Mouse (Mus musculus): ENCODE data around the gene Sh2d7. TPM values are rescaled to one million over a fixed set of nuclear protein-coding genes. Genes with fewer than 3 reads are reported as not detected.

Gene Sh2d7
- total and polyA plus RNA-seq, 3 experiments: 0.04 TPM; not detected in 2

GRCm38 (mm10) chr9:54527694-54528093 is 11.1 kb upstream of the Sh2d7 start:
- H3K79me2 ChIP-seq (ENCODE audit: control insufficient read depth, insufficient read depth, low read length, poor library complexity): no peaks in the 10 kb centered on the region
- H3K27me3 ChIP-seq (ENCODE audit: control insufficient read depth in 1 of 2, insufficient read depth in 2 of 2, low read length in 2 of 2): peaks cover 9 to 14% of the 10 kb centered on the region in 2 experiments
- no peak overlapping the region for H3K27ac ChIP-seq (ENCODE audit: control insufficient read depth, low read depth, low read length)
- TF ChIP-seq E2F4 (IDR thresholded peaks at IDR 0.05; ENCODE audit: borderline replicate concordance, low read depth, low read length) (no peak), CTCF (IDR thresholded peaks at IDR 0.05 in 2 of 3, conservative IDR thresholded peaks at IDR 0.05 in 1 of 3; ENCODE audit: control insufficient read depth in 1 of 3, insufficient read depth in 1 of 3, low read depth in 2 of 3, low read length in 3 of 3, poor library complexity in 1 of 3, severe bottlenecking in 1 of 3) (peak in 1 of 3 experiments; percentile 4; a peak in 1 of 6 replicates), NRF1 (IDR thresholded peaks at IDR 0.05; ENCODE audit: insufficient read depth, low read depth, low read length, poor library complexity, severe bottlenecking) (no peak)
- no peaks in the 10 kb centered on the region for H3K9me3 ChIP-seq (replicated peaks; ENCODE audit: insufficient read depth, low read length)
- H3K4me3 ChIP-seq (ENCODE audit: control insufficient read depth in 1 of 2, insufficient read depth in 1 of 2, low read depth in 2 of 2, low read length in 2 of 2): no peak overlapping the region
- no peak overlapping the region for H3K9ac ChIP-seq (ENCODE audit: control insufficient read depth, low read depth, low read length, poor library complexity, severe bottlenecking)
- no peak for DNase-seq (ENCODE audit: low read depth, low spot score)
- no peaks in the 10 kb centered on the region for H3K4me1 ChIP-seq (ENCODE audit: control insufficient read depth in 1 of 2, insufficient read depth in 2 of 2, low read length in 2 of 2)
- H3K36me3 ChIP-seq (ENCODE audit: control insufficient read depth in 1 of 2, insufficient read depth in 2 of 2, low read length in 2 of 2): no peaks in the 10 kb centered on the region

- no peak for TF ChIP-seq MYC (IDR thresholded peaks at IDR 0.05; ENCODE audit: low read depth, low read length)
- no peak for TF ChIP-seq ZC3H11A (IDR thresholded peaks at IDR 0.05; ENCODE audit: low read depth, low read length)
- TF ChIP-seq POLR2AphosphoS5 (IDR thresholded peaks at IDR 0.05; ENCODE audit: borderline replicate concordance, low read depth, low read length): no peak
- TF ChIP-seq BHLHE40 (IDR thresholded peaks at IDR 0.05; ENCODE audit: borderline replicate concordance, low read depth, low read length): no peak
- TF ChIP-seq TBP (IDR thresholded peaks at IDR 0.05; ENCODE audit: low read depth, low read length): no peak
- no peak for TF ChIP-seq GABPA (IDR thresholded peaks at IDR 0.05; ENCODE audit: low read depth, low read length)
- no peak for TF ChIP-seq GATA1 (IDR thresholded peaks at IDR 0.05; ENCODE audit: low read depth, low read length)
- TF ChIP-seq USF2 (IDR thresholded peaks at IDR 0.05; ENCODE audit: borderline replicate concordance in 1 of 2, insufficient read depth in 1 of 2, low read depth in 1 of 2, low read length in 2 of 2): no peak
- TF ChIP-seq MYB (IDR thresholded peaks at IDR 0.05; ENCODE audit: low read depth, low read length): no peak
- TF ChIP-seq SIN3A (IDR thresholded peaks at IDR 0.05; ENCODE audit: low read length): no peak
- no peak for TF ChIP-seq CTCF (IDR thresholded peaks at IDR 0.05 in 2 of 3, conservative IDR thresholded peaks at IDR 0.05 in 1 of 3; ENCODE audit: control insufficient read depth in 1 of 3, insufficient read depth in 1 of 3, low read depth in 2 of 3, low read length in 3 of 3, poor library complexity in 1 of 3, severe bottlenecking in 1 of 3)
- TF ChIP-seq POLR2A (IDR thresholded peaks at IDR 0.05; ENCODE audit: control insufficient read depth in 1 of 2, insufficient read depth in 1 of 2, low read depth in 1 of 2, low read length in 2 of 2, poor library complexity in 1 of 2): no peak
- TF ChIP-seq SMC3 (IDR thresholded peaks at IDR 0.05; ENCODE audit: low read depth, low read length): no peak
- TF ChIP-seq ZKSCAN1 (IDR thresholded peaks at IDR 0.05; ENCODE audit: low read depth, low read length): no peak
- no peak for TF ChIP-seq MAZ (IDR thresholded peaks at IDR 0.05; ENCODE audit: low read depth, low read length)
- no peak for TF ChIP-seq TCF12 (IDR thresholded peaks at IDR 0.05; ENCODE audit: low read depth, low read length)
- TF ChIP-seq E2F4 (IDR thresholded peaks at IDR 0.05; ENCODE audit: borderline replicate concordance, low read depth, low read length): no peak
- no peak for TF ChIP-seq HCFC1 (IDR thresholded peaks at IDR 0.05; ENCODE audit: low read depth, low read length)
- no peak for TF ChIP-seq MAFK (IDR thresholded peaks at IDR 0.05; ENCODE audit: borderline replicate concordance, low read depth, low read length)
- TF ChIP-seq RCOR1 (IDR thresholded peaks at IDR 0.05; ENCODE audit: low read depth, low read length): no peak
- no peaks in the 10 kb centered on the region for H3K79me2 ChIP-seq (ENCODE audit: control insufficient read depth, insufficient read depth, low read length, poor library complexity)
- H3K27ac ChIP-seq (ENCODE audit: control insufficient read depth, low read depth, low read length): no peak overlapping the region
- H3K27me3 ChIP-seq (ENCODE audit: control insufficient read depth in 1 of 2, insufficient read depth in 2 of 2, low read length in 2 of 2): peaks cover 4 to 8% of the 10 kb centered on the region in 2 experiments
- H3K4me1 ChIP-seq (ENCODE audit: control insufficient read depth in 1 of 2, insufficient read depth in 2 of 2, low read length in 2 of 2): no peaks in the 10 kb centered on the region
- no peak overlapping the region for H3K9ac ChIP-seq (ENCODE audit: control insufficient read depth, low read depth, low read length, poor library complexity, severe bottlenecking)
- H3K36me3 ChIP-seq (ENCODE audit: control insufficient read depth in 1 of 2, insufficient read depth in 2 of 2, low read length in 2 of 2): no peaks in the 10 kb centered on the region
- no peak overlapping the region for H3K4me3 ChIP-seq (ENCODE audit: control insufficient read depth in 1 of 2, insufficient read depth in 1 of 2, low read depth in 2 of 2, low read length in 2 of 2)
- H3K9me3 ChIP-seq (replicated peaks; ENCODE audit: insufficient read depth, low read length): no peaks in the 10 kb centered on the region
- DNase-seq (ENCODE audit: low read depth, low spot score): no peak
Measured at GRCm38 (mm10) chr9:54529950-54530349, 8.8 kb upstream of the Sh2d7 start.

All from MEL (cell line).